Mouse (Mus musculus): ENCODE measurements around the gene Gna12.

GRCm38 (mm10) chr5:140878644-140879043 lies 48.4 kb upstream of the Gna12 start:
- TF ChIP-seq CTCF (conservative IDR thresholded peaks at IDR 0.05; ENCODE audit: low read length) (peak; percentile 97), POU5F1 (IDR thresholded peaks at IDR 0.05; ENCODE audit: borderline replicate concordance, low read length) (no peak)
